Mouse (Mus musculus): ENCODE measurements around the gene Lypd3.
"Not testable (repeated sequence)": the region's sequence is repeated elsewhere in the genome, so short reads cannot be mapped to it uniquely, and the experiment has no call there.

Gene Lypd3

DNA sequence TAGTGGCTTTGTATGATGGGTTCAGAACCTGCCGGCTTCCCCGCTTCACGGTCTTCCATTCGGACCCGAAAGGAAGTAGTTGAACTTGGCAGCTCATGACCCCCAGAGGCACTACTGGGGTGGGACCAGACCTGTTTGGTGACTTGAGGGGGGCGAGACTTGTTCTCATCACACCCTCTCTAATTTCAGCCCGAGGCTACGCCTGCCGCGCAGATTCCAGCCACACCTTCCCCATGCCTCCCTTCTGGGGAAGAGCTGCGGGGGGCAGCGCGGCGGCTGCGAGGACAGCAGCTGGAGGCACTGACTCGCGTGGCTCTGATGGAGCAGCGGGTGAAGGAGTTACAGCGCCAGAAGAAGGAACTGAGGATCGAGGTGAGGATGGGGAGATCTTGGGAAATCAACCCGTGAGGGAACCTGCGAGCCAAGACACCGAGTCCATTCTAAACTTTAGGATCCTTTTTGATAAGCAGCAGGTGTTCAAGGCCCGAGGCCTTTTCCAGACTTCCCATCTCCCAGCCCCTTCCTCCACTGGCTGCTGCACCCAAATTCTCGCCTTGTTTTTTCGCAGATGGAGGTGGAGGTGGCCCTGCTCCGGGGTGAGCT, 23.9 kb upstream of the Lypd3 start:
- no peak for DNase-seq (ENCODE audit: low spot score)

DNA sequence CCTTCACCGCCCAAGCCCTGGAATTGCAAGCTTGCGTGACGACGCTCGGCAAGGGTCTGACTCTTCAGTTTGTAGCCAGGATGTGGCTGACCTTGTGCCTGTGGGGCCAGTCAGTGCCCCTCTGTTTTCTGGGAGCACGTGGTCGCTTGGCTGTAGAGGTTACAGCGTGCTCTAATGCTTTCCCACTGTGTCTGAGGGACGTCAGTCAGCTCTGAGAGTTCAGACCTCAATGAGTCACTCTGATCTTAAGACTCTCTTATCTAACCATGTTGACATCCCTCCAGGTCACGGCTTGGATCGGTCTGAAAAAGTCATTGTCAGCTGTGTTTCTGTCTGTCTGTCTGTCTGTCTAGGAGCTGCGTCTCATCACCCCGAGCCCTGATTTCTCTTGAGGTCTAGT, 21.5 kb upstream of the Lypd3 start:
- DNase-seq (ENCODE audit: low spot score), result no peak

DNA sequence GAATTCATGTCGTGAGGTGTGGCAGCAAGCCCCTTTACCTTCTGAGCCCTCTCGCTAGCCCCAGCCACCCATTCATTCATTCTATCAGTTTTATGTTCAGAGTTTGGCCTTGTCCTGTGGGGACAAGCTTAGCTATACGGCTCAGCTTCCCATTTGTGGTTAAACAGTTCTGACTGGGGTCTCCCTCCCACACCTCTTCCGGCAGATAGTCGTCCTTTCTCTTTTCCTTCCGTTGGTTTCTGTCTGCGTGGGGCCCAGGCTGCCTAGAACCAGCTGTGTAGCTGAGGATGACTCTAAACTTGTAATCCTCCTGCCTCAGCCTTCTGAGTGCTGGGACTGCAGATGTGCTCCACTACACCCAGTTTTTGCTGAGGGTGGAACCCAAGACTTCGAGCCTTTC, 18.6 kb upstream of the Lypd3 start:
- no peak for DNase-seq (ENCODE audit: low spot score)

DNA sequence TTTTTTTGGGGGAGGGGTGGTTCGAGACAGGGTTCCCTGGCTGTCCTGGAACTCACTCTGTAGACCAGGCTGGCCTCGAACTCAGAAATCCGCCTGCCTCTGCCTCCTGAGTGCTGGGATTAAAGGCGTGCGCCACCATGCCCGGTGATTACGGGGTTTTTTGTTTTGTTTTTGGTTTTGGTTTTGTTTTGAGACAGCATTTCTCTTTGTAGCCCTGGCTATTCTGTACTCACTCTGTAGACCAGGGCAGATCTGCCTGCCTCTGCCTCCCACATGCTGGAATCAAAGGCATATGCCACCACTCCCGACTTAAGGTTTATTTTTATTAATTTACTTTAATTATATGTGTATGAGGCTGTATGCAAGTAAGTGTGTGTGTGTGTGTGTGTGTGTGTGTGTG, 18.0 kb upstream of the Lypd3 start:
- not testable (repeated sequence) for DNase-seq (ENCODE audit: low spot score)

DNA sequence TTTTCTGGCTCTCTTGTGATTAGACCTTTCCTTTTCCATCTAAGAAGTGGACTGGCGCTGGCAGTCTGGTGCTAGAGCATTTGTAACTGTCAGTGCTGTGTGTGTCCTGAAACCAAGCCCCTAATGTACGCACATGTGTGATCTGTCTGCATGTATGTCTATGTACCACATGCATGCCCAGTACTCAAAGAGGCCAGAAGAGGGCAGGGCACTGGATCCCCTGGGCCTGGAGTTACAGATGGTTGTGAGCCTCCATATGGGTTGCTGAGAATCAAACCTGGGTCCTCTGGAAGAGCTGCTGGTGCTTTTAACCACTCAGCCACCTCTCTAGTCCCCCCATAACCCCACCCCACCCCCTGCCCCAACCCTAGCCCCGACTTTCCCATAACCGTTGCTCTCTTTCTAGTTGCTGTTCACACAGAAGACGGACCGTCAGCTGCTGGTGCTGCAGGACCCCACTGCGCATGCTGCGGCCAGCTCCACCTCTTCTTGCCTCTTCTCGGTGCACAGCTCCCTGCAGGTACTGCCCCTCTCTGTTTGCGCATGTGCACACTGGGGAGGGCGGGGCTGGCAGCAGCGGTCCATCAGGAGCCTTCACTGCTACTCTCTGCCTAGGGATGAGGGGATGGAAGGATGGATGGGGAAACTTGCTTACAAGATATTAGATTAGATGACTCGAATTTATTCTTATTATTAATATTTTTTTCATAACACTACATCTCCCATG, 16.5 kb upstream of the Lypd3 start:
- no peak for DNase-seq (ENCODE audit: low spot score)

DNA sequence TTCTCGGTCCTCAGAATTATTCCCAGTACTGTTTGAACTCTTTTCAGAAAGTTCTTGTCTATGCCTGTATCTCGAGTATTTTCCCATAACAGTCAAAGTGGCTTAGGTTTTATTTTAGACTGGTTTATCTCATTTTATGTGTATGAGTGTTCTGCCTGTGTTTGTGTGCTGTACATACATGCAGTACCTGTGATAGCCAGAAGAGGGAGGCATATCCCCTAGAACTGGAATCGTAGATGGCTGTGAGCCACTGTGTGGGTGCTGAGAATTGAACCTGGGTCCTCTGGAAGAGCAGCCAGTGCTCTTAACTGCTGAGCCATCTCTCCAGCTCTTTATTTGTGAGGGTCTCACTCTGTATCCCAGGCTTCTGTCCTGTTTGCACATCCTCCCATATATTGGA, 15.2 kb upstream of the Lypd3 start:
- no peak for DNase-seq (ENCODE audit: low spot score)

DNA sequence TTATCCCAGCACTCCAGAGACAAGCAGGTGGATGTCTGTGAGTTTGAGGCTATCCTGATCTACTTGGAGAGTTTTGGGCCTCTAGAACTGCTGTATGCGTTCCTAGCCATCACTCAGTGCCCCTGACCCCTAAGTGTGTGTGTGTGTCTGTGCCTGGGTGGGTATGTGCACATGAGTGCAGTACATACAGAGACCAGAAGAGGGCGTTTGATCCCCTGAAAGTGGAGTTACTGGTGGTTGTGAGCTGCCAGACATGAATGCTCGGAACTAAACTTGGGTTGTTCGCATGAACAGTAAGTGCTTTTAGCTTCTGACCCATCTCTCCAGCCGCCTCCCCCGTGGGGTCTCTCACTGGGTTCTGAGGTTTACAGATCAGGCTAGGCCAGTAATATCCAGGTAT, 13.4 kb upstream of the Lypd3 start:
- DNase-seq (ENCODE audit: low spot score), result no peak

DNA sequence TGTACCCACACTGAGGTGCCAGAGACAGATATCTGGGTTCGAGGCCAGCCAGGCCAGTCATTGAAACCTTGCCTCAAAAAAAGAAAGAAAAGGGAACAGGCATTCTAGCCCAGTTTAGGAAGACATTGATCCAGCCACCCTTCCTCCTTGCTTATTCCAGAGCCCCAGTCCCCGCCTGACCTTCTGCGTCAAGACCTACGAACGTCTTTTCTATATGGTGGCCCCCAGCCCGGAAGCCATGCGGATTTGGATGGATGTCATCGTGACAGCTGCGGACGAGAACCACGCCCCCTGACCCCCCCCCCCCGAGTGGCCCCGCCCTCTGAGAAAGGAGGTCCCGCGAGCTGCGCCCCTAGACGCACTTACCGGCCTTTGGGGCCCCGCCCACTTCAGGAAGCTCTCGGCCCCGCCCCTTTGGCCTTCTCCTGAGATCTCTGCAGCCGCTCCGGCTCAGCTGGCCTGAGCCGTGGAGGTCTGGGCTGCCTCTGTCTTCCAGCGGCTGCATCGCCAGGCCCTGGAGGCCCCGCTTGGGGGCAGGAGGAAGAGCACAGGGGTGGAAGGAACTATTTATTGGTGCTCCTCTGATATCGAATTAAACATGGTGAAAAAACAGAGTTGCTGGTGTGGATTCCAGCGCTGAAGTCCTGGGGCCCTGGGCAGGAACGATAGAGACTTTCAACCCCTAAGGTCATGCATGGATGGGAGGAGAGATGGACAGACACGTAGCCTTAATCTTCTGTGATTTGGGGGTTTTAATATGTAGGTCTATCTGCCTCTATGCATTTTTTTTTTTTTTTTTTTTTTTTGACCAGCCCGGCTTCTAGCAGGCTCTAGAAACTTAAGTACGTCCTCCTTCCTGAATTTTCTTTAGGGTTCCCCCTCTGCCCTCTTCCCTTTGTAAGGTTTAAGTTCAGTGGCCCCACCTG, 7.4 kb upstream of the Lypd3 start:
- no peak for DNase-seq (ENCODE audit: low spot score)

DNA sequence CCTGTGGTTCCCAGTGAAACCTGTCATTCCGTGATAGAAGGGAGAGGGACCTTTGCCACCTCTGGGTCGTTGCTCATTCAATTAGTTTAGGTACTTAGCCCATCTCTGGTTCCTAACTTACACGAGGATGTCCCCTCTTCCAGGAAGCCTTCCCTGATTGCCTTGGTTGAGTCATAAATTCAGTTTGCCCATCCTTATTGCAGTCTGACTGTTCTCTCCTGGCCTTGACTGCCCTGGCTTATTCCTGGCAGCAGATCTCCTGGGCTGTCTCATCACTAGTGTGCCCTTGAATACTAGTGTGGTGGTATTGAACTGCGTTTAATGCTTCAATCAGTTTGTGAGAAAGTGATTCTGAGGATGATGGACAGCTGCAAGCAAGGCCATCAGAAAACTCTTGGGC, 6.7 kb upstream of the Lypd3 start:
- DNase-seq (ENCODE audit: low spot score), result no peak

DNA sequence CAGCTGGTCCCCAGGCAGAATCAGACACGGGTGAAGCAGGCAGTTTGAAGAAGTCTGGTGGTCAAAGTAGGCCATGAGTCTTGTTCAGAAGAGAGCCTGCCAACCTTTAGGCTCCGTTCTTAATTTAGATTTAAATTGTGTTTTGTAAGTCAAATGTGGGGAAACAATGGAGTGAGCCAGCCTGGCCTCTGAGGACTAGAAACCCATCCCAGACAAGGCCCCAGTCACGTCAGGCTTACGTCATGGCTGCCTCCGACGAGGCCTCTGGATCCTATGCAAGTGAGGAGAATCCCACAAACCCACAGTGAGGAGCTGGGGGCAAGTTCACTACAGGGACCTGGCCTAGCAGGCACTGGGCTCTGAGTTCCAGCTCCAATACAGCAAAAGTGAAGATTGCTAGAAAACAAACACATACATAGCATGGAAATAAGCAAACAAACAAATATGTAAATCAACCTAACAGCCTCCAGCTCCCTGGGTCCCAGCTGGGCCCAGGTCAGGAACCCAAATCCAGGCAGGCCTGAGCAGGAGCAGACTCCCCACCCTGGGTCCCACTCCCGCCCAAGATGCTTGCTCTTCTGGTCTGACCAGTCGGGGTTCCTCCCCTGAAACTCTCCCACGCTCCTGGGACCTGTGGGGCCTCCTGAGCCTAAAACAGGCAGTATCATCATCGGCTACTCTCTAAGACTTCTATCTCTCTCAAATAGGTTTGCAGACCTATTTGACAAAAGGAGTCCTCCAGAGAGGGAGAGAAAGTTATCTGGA, 6.1 kb upstream of the Lypd3 start:
- no peak for DNase-seq (ENCODE audit: low spot score)

DNA sequence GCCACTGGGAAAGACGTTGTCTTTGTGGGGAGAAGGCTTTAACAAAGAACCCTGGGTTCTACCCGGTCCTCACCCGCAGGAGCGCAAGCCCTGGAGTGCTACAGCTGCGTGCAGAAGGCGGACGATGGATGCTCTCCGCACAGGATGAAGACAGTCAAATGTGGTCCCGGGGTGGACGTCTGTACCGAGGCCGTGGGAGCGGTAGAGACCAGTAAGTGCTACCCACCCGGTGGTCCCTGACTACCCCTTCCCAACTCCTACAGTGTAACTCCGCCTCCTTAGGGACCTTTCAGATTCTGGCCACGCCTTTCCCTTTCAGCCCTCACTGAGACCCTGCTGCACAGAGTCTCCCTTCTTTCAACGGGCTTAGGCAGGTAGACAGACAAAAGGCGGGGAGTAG, 696 bp downstream of the Lypd3 start:
- no peak for DNase-seq (ENCODE audit: low spot score)

DNA sequence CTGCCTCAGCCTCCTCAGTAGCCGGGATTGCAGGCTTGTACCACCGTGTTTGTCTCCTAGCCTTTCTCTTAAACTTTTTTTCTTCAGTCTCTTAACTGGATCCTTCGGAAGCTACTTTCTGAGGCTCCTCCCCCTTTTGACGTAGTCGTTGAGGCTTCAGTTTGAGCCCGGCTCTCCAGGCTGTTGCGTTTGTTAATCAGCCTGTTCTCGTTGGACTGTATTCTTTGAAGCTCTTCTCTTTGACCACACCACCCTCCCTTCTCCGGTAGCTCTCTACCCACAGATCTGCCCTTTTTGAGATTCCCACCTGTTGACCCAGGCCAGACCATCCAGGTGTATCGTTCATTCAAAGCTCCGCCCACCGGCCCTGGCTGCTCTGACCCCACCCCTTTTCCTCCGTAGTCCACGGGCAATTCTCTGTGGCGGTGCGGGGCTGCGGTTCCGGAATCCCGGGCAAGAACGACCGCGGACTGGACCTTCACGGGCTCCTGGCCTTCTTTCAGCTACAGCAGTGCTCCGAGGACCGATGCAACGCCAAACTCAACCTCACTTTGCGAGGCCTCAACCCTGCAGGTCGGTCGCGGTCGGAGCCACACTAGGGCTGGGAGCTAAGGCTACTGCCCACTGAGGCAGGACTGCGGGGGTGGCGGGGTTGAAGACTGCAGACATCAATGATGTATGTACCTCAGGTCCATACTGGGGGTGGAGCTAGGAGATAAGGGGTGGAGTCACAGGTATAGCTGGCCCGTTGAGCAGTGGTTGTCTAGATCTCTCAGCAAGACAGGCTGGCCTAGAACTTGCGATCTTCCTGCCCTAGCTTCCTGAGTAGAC, 1.9 kb downstream of the Lypd3 start:
- DNase-seq (ENCODE audit: low spot score), result no peak

DNA sequence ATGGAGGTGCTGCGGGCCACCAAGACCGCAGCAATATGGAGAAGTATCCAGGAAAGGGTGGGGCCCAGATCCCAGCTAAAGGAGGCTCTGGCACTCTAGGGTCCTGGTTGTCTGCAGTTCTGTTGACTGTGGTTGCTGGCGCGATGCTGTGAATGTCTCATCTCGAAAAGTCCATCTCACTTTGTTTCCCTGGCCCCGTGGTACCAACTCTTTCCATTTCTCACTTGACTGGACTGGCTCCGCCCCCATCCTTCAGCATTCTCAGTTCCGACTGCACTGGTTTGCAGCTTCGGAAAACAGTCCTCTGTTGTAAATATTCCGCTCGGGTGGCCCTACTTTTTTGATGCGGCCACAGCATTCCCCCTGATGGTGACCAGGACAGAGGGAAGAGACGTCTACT, 4.1 kb downstream of the Lypd3 start:
- DNase-seq (ENCODE audit: low spot score), result no peak

DNA sequence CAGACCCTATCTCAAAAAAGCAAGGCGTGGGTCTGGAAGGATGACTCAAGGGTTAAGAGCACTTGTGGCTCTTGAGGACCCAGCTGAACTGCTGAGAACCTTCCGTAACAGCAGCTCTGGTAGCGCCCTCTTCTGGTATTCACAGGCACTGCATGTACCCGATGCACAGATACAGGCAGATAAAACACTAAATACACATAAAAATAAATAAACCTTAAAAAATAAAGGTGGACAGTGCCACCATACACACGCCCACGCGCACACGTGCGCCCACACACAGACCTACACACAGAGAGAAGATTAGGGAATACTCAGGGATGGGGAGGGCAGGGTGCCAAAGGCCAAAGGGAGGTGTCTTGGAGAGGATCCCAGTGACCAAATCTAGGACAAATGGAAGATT, 6.1 kb downstream of the Lypd3 start:
- DNase-seq (ENCODE audit: low spot score), result peak; percentile 25

DNA sequence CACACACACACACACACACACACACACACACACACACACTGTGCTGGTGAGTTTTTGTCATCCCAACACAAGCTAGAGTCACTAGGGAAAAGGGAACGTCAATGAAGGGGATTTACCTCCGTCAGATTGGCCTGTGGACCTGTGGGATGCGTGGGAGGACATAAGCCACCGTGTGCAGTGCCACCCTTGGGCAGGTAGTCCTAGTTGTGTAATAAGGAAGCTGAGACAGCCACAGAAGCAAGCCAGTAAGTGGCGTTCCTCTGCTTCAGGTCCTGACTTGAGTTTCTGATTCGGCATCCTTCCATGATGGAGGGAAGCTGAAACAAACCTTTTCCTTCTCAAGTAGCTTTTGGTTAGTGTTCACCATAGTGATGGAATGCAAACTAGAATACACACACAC, 8.1 kb downstream of the Lypd3 start:
- no peak for DNase-seq (ENCODE audit: low spot score)

DNA sequence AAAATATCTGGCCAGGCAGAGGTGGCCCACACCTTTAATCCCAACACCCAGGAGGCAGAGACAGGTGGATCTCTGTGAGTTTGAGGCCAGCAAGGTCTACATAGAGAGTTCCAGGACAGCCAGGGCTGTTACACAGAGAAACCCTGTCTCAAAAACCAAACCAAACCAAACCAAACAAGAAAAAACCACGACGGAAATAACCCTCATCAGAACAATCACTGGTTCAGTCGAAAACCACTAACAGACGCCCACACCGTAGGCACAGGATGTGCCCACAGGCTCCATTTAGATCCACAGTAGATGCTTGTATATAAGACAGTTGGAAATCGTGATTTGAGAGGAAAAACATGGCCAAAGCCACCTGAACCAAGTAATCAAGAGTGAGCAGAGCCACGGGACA, 8.6 kb downstream of the Lypd3 start:
- no peak for DNase-seq (ENCODE audit: low spot score)

DNA sequence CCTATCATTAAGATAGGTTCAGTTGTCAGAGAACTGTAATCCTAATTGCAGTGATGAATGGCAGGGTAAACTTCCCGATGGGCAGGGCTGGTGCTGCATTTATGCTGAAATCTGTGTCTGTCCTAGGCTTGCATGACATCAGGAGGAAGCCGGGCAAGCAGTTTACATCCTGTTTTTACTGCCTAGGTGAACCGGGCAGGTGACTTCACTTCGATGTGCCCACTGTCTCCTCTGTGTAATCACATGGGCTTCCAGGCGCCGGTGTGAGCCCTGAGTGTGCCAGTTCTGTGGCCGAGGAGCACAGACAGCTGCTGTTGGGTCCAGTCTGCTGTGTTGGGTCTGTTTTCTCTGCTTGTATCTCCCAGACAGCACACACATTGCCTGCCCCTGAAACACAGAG, 10.1 kb downstream of the Lypd3 start:
- no peak for DNase-seq (ENCODE audit: low spot score)

DNA sequence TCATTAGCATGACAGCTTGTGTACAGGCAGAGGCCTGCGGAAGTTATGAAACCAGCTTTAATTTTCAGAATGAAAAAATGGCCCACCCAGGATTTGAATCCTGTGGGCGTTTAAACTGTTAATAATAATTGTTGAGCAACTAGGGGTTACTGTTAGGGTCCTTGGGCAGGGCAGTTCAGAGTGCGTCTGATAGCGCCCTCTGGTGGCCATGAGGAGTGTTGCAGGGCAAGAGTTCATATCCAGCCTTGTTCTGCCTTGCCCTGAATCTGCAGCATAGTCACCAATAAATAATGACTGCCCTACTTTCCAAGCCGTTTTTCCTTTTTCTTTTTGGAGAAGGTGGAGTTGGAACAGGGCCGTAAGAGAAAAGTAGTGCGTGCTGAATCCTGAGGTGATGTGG, 17.3 kb downstream of the Lypd3 start:
- DNase-seq (ENCODE audit: low spot score), result peak; percentile 14

DNA sequence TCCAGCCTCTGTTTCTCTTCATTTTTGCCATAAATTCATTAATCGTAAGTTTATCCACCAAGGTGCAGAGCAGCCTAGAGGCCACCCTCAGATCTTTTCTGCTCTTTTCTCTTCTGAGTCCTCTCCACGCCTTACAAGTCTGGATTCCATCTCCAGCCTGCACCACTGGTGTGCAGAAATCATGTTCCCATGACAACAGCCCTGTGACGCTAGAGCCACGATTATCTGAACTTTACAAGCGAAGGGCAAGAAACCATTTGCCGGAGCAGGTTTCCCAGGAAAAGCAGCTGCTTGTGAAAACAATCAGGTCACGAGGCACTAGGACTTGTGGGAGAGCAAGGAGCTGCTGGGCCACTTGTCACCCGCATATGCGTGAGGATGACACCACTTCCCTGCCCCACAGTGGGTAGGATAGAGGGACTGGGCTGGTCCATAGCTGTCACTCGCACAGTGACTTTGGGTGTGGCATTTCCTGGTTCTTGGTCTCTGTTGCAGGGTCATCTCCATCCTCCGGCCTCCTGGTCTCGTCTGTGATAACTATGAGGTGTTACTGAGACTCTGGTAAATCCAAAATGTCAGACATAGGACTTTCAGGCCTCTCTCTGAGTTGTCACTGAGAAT, 23.5 kb downstream of the Lypd3 start:
- no peak for DNase-seq (ENCODE audit: low spot score)

DNA sequence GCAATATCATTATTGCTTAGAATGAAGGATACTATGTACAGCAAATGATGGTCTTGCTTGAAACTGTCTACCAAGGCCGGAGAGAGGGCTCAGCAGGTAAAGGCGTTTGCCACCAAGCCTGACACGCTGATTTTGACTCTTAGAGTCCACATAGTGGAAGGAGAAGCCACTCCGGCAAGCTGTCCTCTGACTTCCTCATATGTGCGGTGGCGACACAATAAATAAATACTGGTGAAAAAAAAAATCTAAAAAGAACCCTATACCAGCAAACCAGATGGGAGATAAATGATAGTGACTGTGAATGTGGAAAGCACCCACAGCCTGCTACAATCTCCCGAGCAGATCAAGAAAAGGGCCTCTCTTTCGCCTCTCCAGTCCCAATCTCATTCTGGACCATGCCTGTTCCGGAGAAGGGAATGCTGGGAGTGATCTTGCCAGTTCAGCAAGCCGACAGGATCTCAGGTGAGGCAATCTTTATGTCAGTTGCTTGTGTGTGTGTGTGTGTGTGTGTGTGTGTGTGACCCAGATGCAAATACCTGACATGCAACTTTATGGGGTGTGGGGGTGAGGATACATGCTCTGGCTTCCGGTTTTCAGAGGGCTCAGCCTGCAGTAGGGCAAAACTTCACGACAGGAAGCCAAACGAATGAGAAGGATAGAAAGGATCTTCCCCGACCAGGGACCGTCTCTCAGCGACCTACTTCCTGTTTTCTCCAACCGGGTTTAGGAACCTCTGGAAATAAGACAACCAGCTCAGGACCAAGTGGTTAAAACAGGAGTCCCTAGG, 25.0 kb downstream of the Lypd3 start:
- DNase-seq (ENCODE audit: low spot score), result no peak

Data from left cerebral cortex, adult 11 months (tissue).